Mouse (Mus musculus): ENCODE data around the gene Clip2. TPM values are rescaled to one million over a fixed set of nuclear protein-coding genes. Genes with fewer than 3 reads are reported as not detected.

Clip2 gene
- total and polyA plus RNA-seq, 3 experiments = 5.4 to 16.7 (median 8.7) TPM

GRCm38 (mm10) chr5:134456503-134456962, 95.7 kb downstream of the Clip2 start, which contains the start of gene Gtf2ird1:
Gene Gtf2ird1, minus strand, starts transcription at chr5:134456716.
- peak within 1 kb of the TSS; percentile 67 to 81 (median 79) for H3K4me3 ChIP-seq (replicated peaks in 1 of 3; ENCODE audit: low read depth in 2 of 3, low read length in 2 of 3, poor library complexity in 1 of 3)
- H3K4me1 ChIP-seq (ENCODE audit: control insufficient read depth in 1 of 2, insufficient read depth in 2 of 2) = peaks cover 0 to 16% of the 10 kb centered on the region in 2 experiments; a peak in 2 of 4 replicates
- peak within 1 kb of the TSS; percentile 72 for H3K9ac ChIP-seq (ENCODE audit: insufficient read depth, low read depth)
- H3K27ac ChIP-seq (ENCODE audit: insufficient read depth, low read depth) = no peak within 1 kb of the TSS
- H3K79me2 ChIP-seq (replicated peaks; ENCODE audit: control insufficient read depth, extremely low read depth, insufficient read depth, poor library complexity, severe bottlenecking) = no peaks in the 10 kb centered on the region
- no peak for TF ChIP-seq PAX5 (IDR thresholded peaks at IDR 0.05; ENCODE audit: low read length)
- TF ChIP-seq CHD1 (IDR thresholded peaks at IDR 0.05; ENCODE audit: low read depth, low read length) = no peak
- TF ChIP-seq E2F4 (IDR thresholded peaks at IDR 0.05; ENCODE audit: insufficient replicate concordance, low read depth, low read length) = no peak
- TF ChIP-seq MAZ (IDR thresholded peaks at IDR 0.05; ENCODE audit: low read depth, low read length) = no peak
- TF ChIP-seq IRF4 (IDR thresholded peaks at IDR 0.05; ENCODE audit: low read depth, low read length) = no peak
- no peak; the same call in 1 of the 2 replicates for TF ChIP-seq MXI1 (IDR thresholded peaks at IDR 0.05; ENCODE audit: low read depth, low read length)
- TF ChIP-seq JUN (IDR thresholded peaks at IDR 0.05; ENCODE audit: insufficient read depth, low read depth, low read length) = no peak
- 0 out of 2 replicates have a peak, but pooled peaks have one; percentile 5 for TF ChIP-seq MAX (IDR thresholded peaks at IDR 0.05; ENCODE audit: low read length)
- TF ChIP-seq RCOR1 (conservative IDR thresholded peaks at IDR 0.05; ENCODE audit: low read depth, low read length) = no peak
- TF ChIP-seq UBTF (IDR thresholded peaks at IDR 0.05; ENCODE audit: low read depth, low read length) = no peak
- no peak for TF ChIP-seq SIN3A (IDR thresholded peaks at IDR 0.05; ENCODE audit: low read length)
- 0 out of 2 replicates have a peak, but pooled peaks have one; percentile 23 for TF ChIP-seq NELFE (IDR thresholded peaks at IDR 0.05; ENCODE audit: low read depth, low read length)
- no peak for TF ChIP-seq CTCF (conservative IDR thresholded peaks at IDR 0.05 in 1 of 2, IDR thresholded peaks at IDR 0.05 in 1 of 2; ENCODE audit: low read depth in 2 of 2, low read length in 2 of 2)
- 0 out of 2 replicates have a peak, but pooled peaks have one; percentile 17 for TF ChIP-seq TCF12 (IDR thresholded peaks at IDR 0.05; ENCODE audit: low read depth, low read length)
- no peak for TF ChIP-seq ZC3H11A (IDR thresholded peaks at IDR 0.05; ENCODE audit: low read depth, low read length)
- peak; percentile 21; the same call in 1 of the 2 replicates for TF ChIP-seq POLR2A (IDR thresholded peaks at IDR 0.05; ENCODE audit: low read depth, low read length)
- no peak for TF ChIP-seq JUND (conservative IDR thresholded peaks at IDR 0.05; ENCODE audit: low read depth, low read length)
- no peak for TF ChIP-seq ELF1 (IDR thresholded peaks at IDR 0.05; ENCODE audit: low read depth, low read length)
- TF ChIP-seq HCFC1 (IDR thresholded peaks at IDR 0.05; ENCODE audit: low read depth, low read length) = peak; percentile 28; the same call in 1 of the 2 replicates
- no peak for TF ChIP-seq USF1 (IDR thresholded peaks at IDR 0.05; ENCODE audit: low read depth, low read length)
- TF ChIP-seq EP300 (IDR thresholded peaks at IDR 0.05; ENCODE audit: low read length) = no peak
- dilution Hi-C loops (cut with MboI; ENCODE audit: extremely low pct_ligation_motif_present, extremely low pct_unique_long_range_greater_than_20kb, low sequenced_read_pairs) (no loop called here), in situ Hi-C loops (cut with MboI; ENCODE audit: low pct_ligation_motif_present, low pct_unique_long_range_greater_than_20kb, low sequenced_read_pairs) (no loop called here)
- H3K9me3 ChIP-seq (replicated peaks; ENCODE audit: low read length) = peaks cover 8% of the 10 kb centered on the region
- peaks cover 0 to 18% of the 10 kb centered on the region in 2 experiments for H3K36me3 ChIP-seq (replicated peaks in 1 of 2; ENCODE audit: control insufficient read depth in 1 of 2, insufficient read depth in 1 of 2, low read length in 1 of 2)
- H3K27me3 ChIP-seq (replicated peaks) = no peaks in the 10 kb centered on the region
- peak within 1 kb of the TSS; percentile 57 for H3K4me2 ChIP-seq (ENCODE audit: insufficient read depth, low read depth, poor library complexity, severe bottlenecking)
- DNase-seq (ENCODE audit: extremely low read depth) = peak; percentile 69

GRCm38 (mm10) chr5:134455914-134456423, 96.3 kb downstream of the Clip2 start:
- H3K27ac ChIP-seq (ENCODE audit: insufficient read depth, low read depth) = no peak overlapping the region
- TF ChIP-seq MYC (IDR thresholded peaks at IDR 0.05; ENCODE audit: low read depth, low read length) = no peak
- no peak for TF ChIP-seq POLR2AphosphoS2 (IDR thresholded peaks at IDR 0.05; ENCODE audit: low read depth, low read length)
- peak; percentile 43; the same call in 1 of the 2 replicates for TF ChIP-seq MXI1 (IDR thresholded peaks at IDR 0.05; ENCODE audit: low read depth, low read length)
- TF ChIP-seq CHD2 (IDR thresholded peaks at IDR 0.05; ENCODE audit: low read length) = peak; percentile 78
- no peak for TF ChIP-seq TCF12 (IDR thresholded peaks at IDR 0.05; ENCODE audit: low read depth, low read length)
- peak; percentile 39 for TF ChIP-seq USF2 (conservative IDR thresholded peaks at IDR 0.05; ENCODE audit: low read depth, low read length)
- no peak for TF ChIP-seq E2F4 (IDR thresholded peaks at IDR 0.05; ENCODE audit: insufficient replicate concordance, low read depth, low read length)
- TF ChIP-seq IRF4 (IDR thresholded peaks at IDR 0.05; ENCODE audit: low read depth, low read length) = no peak
- TF ChIP-seq KAT2A (IDR thresholded peaks at IDR 0.05; ENCODE audit: insufficient replicate concordance, low read length) = no peak
- no peak for TF ChIP-seq GABPA (IDR thresholded peaks at IDR 0.05; ENCODE audit: insufficient replicate concordance, low read depth, low read length)
- TF ChIP-seq NRF1 (IDR thresholded peaks at IDR 0.05; ENCODE audit: low read depth, low read length) = no peak
- no peak for TF ChIP-seq MAX (IDR thresholded peaks at IDR 0.05; ENCODE audit: low read length)
- peak; percentile 83 for TF ChIP-seq ZNF384 (IDR thresholded peaks at IDR 0.05; ENCODE audit: low read depth, low read length)
- TF ChIP-seq ELF1 (IDR thresholded peaks at IDR 0.05; ENCODE audit: low read depth, low read length) = no peak
- no peak for TF ChIP-seq RAD21 (IDR thresholded peaks at IDR 0.05; ENCODE audit: low read depth, low read length)
- no peak for TF ChIP-seq JUND (conservative IDR thresholded peaks at IDR 0.05; ENCODE audit: low read depth, low read length)
- TF ChIP-seq USF1 (IDR thresholded peaks at IDR 0.05; ENCODE audit: low read depth, low read length) = peak; percentile 50
- no peak for TF ChIP-seq HCFC1 (IDR thresholded peaks at IDR 0.05; ENCODE audit: low read depth, low read length)
- no peak for TF ChIP-seq POLR2A (IDR thresholded peaks at IDR 0.05; ENCODE audit: low read depth, low read length)

More at GRCm38 (mm10) chr5:134455914-134456423, 96.3 kb downstream of the Clip2 start:
- Histone ChIP-seq H3K36me3 (replicated peaks in 1 of 2; ENCODE audit: control insufficient read depth in 1 of 2, insufficient read depth in 1 of 2, low read length in 1 of 2) (peaks cover 0 to 20% of the 10 kb centered on the region in 2 experiments), H3K4me2 (ENCODE audit: insufficient read depth, low read depth, poor library complexity, severe bottlenecking) (peak overlapping the region; percentile 57), H3K4me1 (ENCODE audit: control insufficient read depth in 1 of 2, insufficient read depth in 2 of 2) (peaks cover 0 to 16% of the 10 kb centered on the region in 2 experiments; a peak in 2 of 4 replicates), H3K9ac (ENCODE audit: insufficient read depth, low read depth) (peak overlapping the region; percentile 72), H3K9me3 (replicated peaks; ENCODE audit: low read length) (peaks cover 9% of the 10 kb centered on the region), H3K4me3 (replicated peaks in 1 of 3; ENCODE audit: low read depth in 2 of 3, low read length in 2 of 3, poor library complexity in 1 of 3) (peak overlapping the region; percentile 67 to 81 (median 79)), H3K79me2 (replicated peaks; ENCODE audit: control insufficient read depth, extremely low read depth, insufficient read depth, poor library complexity, severe bottlenecking) (no peaks in the 10 kb centered on the region), H3K27me3 (replicated peaks) (no peaks in the 10 kb centered on the region)
- in situ Hi-C loops (cut with MboI; ENCODE audit: low pct_ligation_motif_present, low pct_unique_long_range_greater_than_20kb, low sequenced_read_pairs) (no loop called here), dilution Hi-C loops (cut with MboI; ENCODE audit: extremely low pct_ligation_motif_present, extremely low pct_unique_long_range_greater_than_20kb, low sequenced_read_pairs) (no loop called here)
- no peak for DNase-seq (ENCODE audit: extremely low read depth)

Data from CH12.LX (cell line).